Mouse (Mus musculus): ENCODE data around the gene Tomm40l. TPM values are rescaled to one million over a fixed set of nuclear protein-coding genes. Genes with fewer than 3 reads are reported as not detected.

The Tomm40l gene
- polyA plus RNA-seq, 1 experiment from 2014 or later: 58.3 TPM

DNA sequence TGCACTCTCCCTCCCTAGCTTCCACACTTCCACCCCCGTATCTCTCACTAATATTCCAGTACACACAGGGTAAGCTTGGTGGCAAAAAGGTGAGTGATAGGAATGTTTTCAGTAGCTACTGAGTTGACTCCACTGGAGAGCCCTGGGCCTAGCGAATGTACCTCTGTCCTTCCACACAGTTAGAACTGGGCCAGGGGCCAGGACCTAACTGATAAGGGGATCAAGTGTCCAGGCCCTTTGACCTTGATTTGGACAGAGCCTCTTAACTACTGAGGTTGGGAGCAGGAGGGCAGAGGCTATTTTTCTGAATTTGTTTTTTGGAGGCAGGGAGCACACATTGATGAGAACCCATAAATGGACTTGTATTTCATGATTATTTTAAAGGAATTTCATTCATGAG, 1.5 kb upstream of the Tomm40l start:
- no peaks in the 10 kb centered on the region for H3K9me3 ChIP-seq (replicated peaks; ENCODE audit: control insufficient read depth, low read length, poor library complexity, severe bottlenecking)
- no peak for ATAC-seq
- H3K27me3 ChIP-seq (ENCODE audit: control insufficient read depth, insufficient read depth, low read depth, low read length): no peaks in the 10 kb centered on the region
- peaks cover 4% of the 10 kb centered on the region for H3K36me3 ChIP-seq (ENCODE audit: control insufficient read depth, insufficient read depth, low read length)
- H3K4me2 ChIP-seq (ENCODE audit: low read length): no peak overlapping the region
- H3K4me3 ChIP-seq (ENCODE audit: low read depth, low read length): no peak overlapping the region
- WGBS: 90% methylated on average over 2 of the region's 2 CpGs
- H3K4me1 ChIP-seq (ENCODE audit: control insufficient read depth, insufficient read depth, low read length): peaks cover 10% of the 10 kb centered on the region
- H3K9ac ChIP-seq (ENCODE audit: low read depth, low read length): no peak overlapping the region
- no peak overlapping the region for H3K27ac ChIP-seq (ENCODE audit: low read length)

GRCm38 (mm10) chr1:171223168-171223567, 854 bp upstream of the Tomm40l start:
- H3K27ac ChIP-seq (ENCODE audit: low read length): peak overlapping the region; percentile 65
- H3K9me3 ChIP-seq (replicated peaks; ENCODE audit: control insufficient read depth, low read length, poor library complexity, severe bottlenecking): no peaks in the 10 kb centered on the region
- ATAC-seq: no peak
- H3K27me3 ChIP-seq (ENCODE audit: control insufficient read depth, insufficient read depth, low read depth, low read length): no peaks in the 10 kb centered on the region
- 89% methylated on average over 6 of the region's 6 CpGs for WGBS
- H3K4me1 ChIP-seq (ENCODE audit: control insufficient read depth, insufficient read depth, low read length): peaks cover 10% of the 10 kb centered on the region
- H3K4me3 ChIP-seq (ENCODE audit: low read depth, low read length): no peak overlapping the region
- H3K9ac ChIP-seq (ENCODE audit: low read depth, low read length): no peak overlapping the region
- H3K36me3 ChIP-seq (ENCODE audit: control insufficient read depth, insufficient read depth, low read length): peaks cover 9% of the 10 kb centered on the region
- peak overlapping the region; percentile 48 for H3K4me2 ChIP-seq (ENCODE audit: low read length)

- 6% methylated on average over 22 of the region's 22 CpGs for WGBS
- Histone ChIP-seq H3K9me3 (replicated peaks; ENCODE audit: control insufficient read depth, low read length, poor library complexity, severe bottlenecking) (no peaks in the 10 kb centered on the region), H3K36me3 (ENCODE audit: control insufficient read depth, insufficient read depth, low read length) (peaks cover 9% of the 10 kb centered on the region), H3K4me1 (ENCODE audit: control insufficient read depth, insufficient read depth, low read length) (peaks cover 10% of the 10 kb centered on the region), H3K4me2 (ENCODE audit: low read length) (peak overlapping the region; percentile 73), H3K27me3 (ENCODE audit: control insufficient read depth, insufficient read depth, low read depth, low read length) (no peaks in the 10 kb centered on the region), H3K27ac (ENCODE audit: low read length) (peak overlapping the region; percentile 65), H3K9ac (ENCODE audit: low read depth, low read length) (peak overlapping the region; percentile 65), H3K4me3 (ENCODE audit: low read depth, low read length) (peak overlapping the region; percentile 60)
- ATAC-seq: peak; percentile 1
Measured at GRCm38 (mm10) chr1:171221281-171222193, 777 bp downstream of the Tomm40l start.

DNA sequence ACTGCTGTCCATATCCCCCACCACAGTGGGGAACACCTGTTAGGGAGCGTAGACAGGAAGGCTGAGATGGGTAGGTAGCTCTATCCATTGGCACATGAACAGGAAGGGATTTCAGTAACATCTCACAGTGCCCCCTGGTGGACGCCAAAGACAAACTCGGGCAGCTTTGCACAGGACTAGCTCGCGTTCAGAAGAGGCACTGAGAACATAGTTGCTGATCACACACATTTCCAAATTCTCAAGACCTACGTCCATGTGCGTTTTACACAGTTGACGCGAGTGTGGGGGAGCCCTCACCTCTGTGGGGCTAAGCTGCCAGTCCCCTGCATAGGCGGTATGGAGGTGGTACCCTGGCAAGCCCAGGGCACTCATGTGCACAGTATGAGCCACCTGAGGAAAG, 1.4 kb downstream of the Tomm40l start:
- 0 out of 2 replicates have a peak overlapping the region, but pooled peaks have one; percentile 10 for H3K27ac ChIP-seq (ENCODE audit: low read length)
- WGBS: 6% methylated on average over 10 of the region's 10 CpGs

GRCm38 (mm10) chr1:171216241-171216955, 5.9 kb downstream of the Tomm40l start:
- no peak overlapping the region for H3K9ac ChIP-seq (ENCODE audit: low read depth, low read length)
- WGBS: 91% methylated on average over 18 of the region's 18 CpGs
- no peak overlapping the region for H3K4me2 ChIP-seq (ENCODE audit: low read length)
- no peak for ATAC-seq
- H3K36me3 ChIP-seq (ENCODE audit: control insufficient read depth, insufficient read depth, low read length): peaks cover 9% of the 10 kb centered on the region
- no peak overlapping the region for H3K27ac ChIP-seq (ENCODE audit: low read length)
- no peaks in the 10 kb centered on the region for H3K27me3 ChIP-seq (ENCODE audit: control insufficient read depth, insufficient read depth, low read depth, low read length)
- no peak overlapping the region for H3K4me3 ChIP-seq (ENCODE audit: low read depth, low read length)
- H3K9me3 ChIP-seq (replicated peaks; ENCODE audit: control insufficient read depth, low read length, poor library complexity, severe bottlenecking): no peaks in the 10 kb centered on the region
- peaks cover 5% of the 10 kb centered on the region for H3K4me1 ChIP-seq (ENCODE audit: control insufficient read depth, insufficient read depth, low read length)

More for the DNA sequence above, 1.4 kb downstream of the Tomm40l start:
- Histone ChIP-seq H3K27me3 (ENCODE audit: control insufficient read depth, insufficient read depth, low read depth, low read length) (no peaks in the 10 kb centered on the region), H3K4me2 (ENCODE audit: low read length) (peak overlapping the region; percentile 73), H3K36me3 (ENCODE audit: control insufficient read depth, insufficient read depth, low read length) (peaks cover 9% of the 10 kb centered on the region), H3K9me3 (replicated peaks; ENCODE audit: control insufficient read depth, low read length, poor library complexity, severe bottlenecking) (no peaks in the 10 kb centered on the region), H3K4me1 (ENCODE audit: control insufficient read depth, insufficient read depth, low read length) (peaks cover 10% of the 10 kb centered on the region), H3K4me3 (ENCODE audit: low read depth, low read length) (peak overlapping the region; percentile 60), H3K9ac (ENCODE audit: low read depth, low read length) (0 out of 2 replicates have a peak overlapping the region, but pooled peaks have one; percentile 65)
- peak; percentile 26; the same call in 1 of the 2 replicates for ATAC-seq

GRCm38 (mm10) chr1:171213801-171214496, 8.4 kb downstream of the Tomm40l start, which contains the start of gene Nr1i3:
Gene Nr1i3 (plus strand): TSS chr1:171213970.
- Histone ChIP-seq H3K4me3 (ENCODE audit: low read depth, low read length) (no peak within 1 kb of the TSS), H3K4me1 (ENCODE audit: control insufficient read depth, insufficient read depth, low read length) (no peaks in the 10 kb centered on the region), H3K36me3 (ENCODE audit: control insufficient read depth, insufficient read depth, low read length) (peaks cover 6% of the 10 kb centered on the region; the same call in 1 of the 2 replicates), H3K9ac (ENCODE audit: low read depth, low read length) (no peak within 1 kb of the TSS), H3K9me3 (replicated peaks; ENCODE audit: control insufficient read depth, low read length, poor library complexity, severe bottlenecking) (no peaks in the 10 kb centered on the region), H3K4me2 (ENCODE audit: low read length) (no peak within 1 kb of the TSS), H3K27me3 (ENCODE audit: control insufficient read depth, insufficient read depth, low read depth, low read length) (no peaks in the 10 kb centered on the region), H3K27ac (ENCODE audit: low read length) (no peak within 1 kb of the TSS)
- 70% methylated on average over 10 of the region's 10 CpGs for WGBS
- no peak for ATAC-seq

DNA sequence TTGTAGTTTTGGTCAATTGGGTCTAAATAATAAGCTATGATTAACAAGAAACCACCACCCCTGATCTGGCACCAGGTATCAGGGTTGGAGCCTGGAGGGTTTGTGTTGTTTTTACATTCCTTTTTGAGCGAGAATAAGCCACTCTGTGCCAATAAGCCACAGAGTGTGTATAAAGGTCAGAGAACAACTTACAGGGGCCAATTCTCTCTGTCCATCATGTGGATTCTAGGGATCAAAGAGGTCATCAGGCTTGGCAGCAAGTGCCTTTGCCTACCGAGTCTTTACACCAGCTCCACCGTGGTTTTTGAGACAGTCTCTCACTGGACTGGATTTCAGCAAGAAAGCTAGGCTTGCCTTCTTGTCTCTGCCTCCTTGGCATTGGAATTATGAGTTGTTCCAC, 9.5 kb downstream of the Tomm40l start:
- Histone ChIP-seq H3K4me3 (ENCODE audit: low read depth, low read length) (no peak overlapping the region), H3K9ac (ENCODE audit: low read depth, low read length) (no peak overlapping the region), H3K4me2 (ENCODE audit: low read length) (no peak overlapping the region), H3K4me1 (ENCODE audit: control insufficient read depth, insufficient read depth, low read length) (no peaks in the 10 kb centered on the region), H3K27me3 (ENCODE audit: control insufficient read depth, insufficient read depth, low read depth, low read length) (no peaks in the 10 kb centered on the region), H3K9me3 (replicated peaks; ENCODE audit: control insufficient read depth, low read length, poor library complexity, severe bottlenecking) (no peaks in the 10 kb centered on the region), H3K27ac (ENCODE audit: low read length) (no peak overlapping the region), H3K36me3 (ENCODE audit: control insufficient read depth, insufficient read depth, low read length) (no peaks in the 10 kb centered on the region)
- ATAC-seq: no peak
- 38% methylated on average over 3 of the region's 3 CpGs for WGBS

DNA sequence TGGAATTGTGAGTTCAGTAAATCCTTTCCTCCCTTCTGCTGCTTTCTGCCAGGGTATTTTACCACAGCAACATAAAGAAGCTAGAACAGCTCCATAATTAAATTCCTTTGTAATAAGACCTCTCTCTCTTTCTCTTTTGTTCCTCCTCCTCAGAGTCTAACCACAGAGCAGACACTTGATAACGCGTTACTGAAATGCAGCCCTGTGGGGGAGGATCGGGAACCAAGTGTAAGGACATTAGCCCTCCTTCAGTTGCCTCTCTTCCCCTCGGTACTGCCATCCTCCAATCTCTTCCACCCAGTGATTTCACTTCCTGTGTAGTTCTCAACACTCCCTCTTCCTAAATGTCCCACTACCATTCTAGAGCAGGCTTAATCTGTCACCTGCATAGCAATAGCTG, 12.9 kb downstream of the Tomm40l start:
- no peak for ATAC-seq
- no peaks in the 10 kb centered on the region for H3K36me3 ChIP-seq (ENCODE audit: control insufficient read depth, insufficient read depth, low read length)
- no peaks in the 10 kb centered on the region for H3K9me3 ChIP-seq (replicated peaks; ENCODE audit: control insufficient read depth, low read length, poor library complexity, severe bottlenecking)
- H3K27me3 ChIP-seq (ENCODE audit: control insufficient read depth, insufficient read depth, low read depth, low read length): no peaks in the 10 kb centered on the region
- H3K4me2 ChIP-seq (ENCODE audit: low read length): no peak overlapping the region
- WGBS: 16% methylated on average over 4 of the region's 4 CpGs
- no peaks in the 10 kb centered on the region for H3K4me1 ChIP-seq (ENCODE audit: control insufficient read depth, insufficient read depth, low read length)
- no peak overlapping the region for H3K9ac ChIP-seq (ENCODE audit: low read depth, low read length)
- H3K27ac ChIP-seq (ENCODE audit: low read length): no peak overlapping the region
- H3K4me3 ChIP-seq (ENCODE audit: low read depth, low read length): no peak overlapping the region
